Mouse (Mus musculus) intestine, embryonic 15.5 days (tissue): ENCODE results near the gene Abcf2. TPM values are rescaled to one million over a fixed set of nuclear protein-coding genes. Genes with fewer than 3 reads are reported as not detected.

Source experiments
- ATAC-seq: fragments of 200-750 bp; cut with Nextera tagmentation; 2 replicates; pipeline ENCODE4 v1.8.0; 2017; ENCODE audit warnings: moderate TSS enrichment, moderate library complexity
- H3K27ac ChIP-seq: fragments of 300-500 bp; sonication (generic); 2 replicates; pipeline ENCODE4 v1.5.1; 2015; ENCODE audit warnings: mild to moderate bottlenecking, inconsistent platforms
- H3K27me3 ChIP-seq: fragments of 300-500 bp; sonication (generic); replicated peaks from 2 replicates; pipeline ENCODE4 v1.6.1; 2015; ENCODE audit warnings: inconsistent platforms
- H3K36me3 ChIP-seq: fragments of 300-500 bp; sonication (generic); 2 replicates; pipeline ENCODE4 v1.6.1; 2015; ENCODE audit warnings: inconsistent platforms
- H3K4me1 ChIP-seq: fragments of 300-500 bp; sonication (generic); replicated peaks from 2 replicates; pipeline ENCODE4 v1.6.1; 2015; ENCODE audit warnings: inconsistent platforms
- H3K4me2 ChIP-seq: fragments of 300-500 bp; sonication (generic); replicated peaks from 2 replicates; pipeline ENCODE4 v1.6.1; 2015; ENCODE audit warnings: mild to moderate bottlenecking, inconsistent platforms
- H3K4me3 ChIP-seq: fragments of 300-500 bp; sonication (generic); replicated peaks from 2 replicates; pipeline ENCODE4 v1.5.1; 2015; ENCODE audit warnings: inconsistent platforms
- H3K9ac ChIP-seq: fragments of 300-500 bp; sonication (generic); 2 replicates; pipeline ENCODE4 v1.6.1; 2015; ENCODE audit warnings: inconsistent platforms
- H3K9me3 ChIP-seq: fragments of 300-500 bp; sonication (generic); 2 replicates; pipeline ENCODE4 v1.6.1; 2016; ENCODE audit warnings: inconsistent platforms
- WGBS: fragments of 180-500 bp; shearing (Covaris S2); methylation state at CpG from one replicate; pipeline ENCODE4 v1.1.7; 2015; 5-methylcytosine and 5-hydroxymethylcytosine counted together
- polyA plus RNA-seq: library from polyadenylated mRNA; unstranded; fragments of >200 nt; fragmentation: Nextera tagmentation; extraction: Ambion mirVana; gene quantifications from 2 replicates; pipeline ENCODE4 v1.2.1, GENCODE M21; 2015

Gene Abcf2
- polyA plus RNA-seq, 1 experiment from 2014 or later = 86.0 TPM

DNA sequence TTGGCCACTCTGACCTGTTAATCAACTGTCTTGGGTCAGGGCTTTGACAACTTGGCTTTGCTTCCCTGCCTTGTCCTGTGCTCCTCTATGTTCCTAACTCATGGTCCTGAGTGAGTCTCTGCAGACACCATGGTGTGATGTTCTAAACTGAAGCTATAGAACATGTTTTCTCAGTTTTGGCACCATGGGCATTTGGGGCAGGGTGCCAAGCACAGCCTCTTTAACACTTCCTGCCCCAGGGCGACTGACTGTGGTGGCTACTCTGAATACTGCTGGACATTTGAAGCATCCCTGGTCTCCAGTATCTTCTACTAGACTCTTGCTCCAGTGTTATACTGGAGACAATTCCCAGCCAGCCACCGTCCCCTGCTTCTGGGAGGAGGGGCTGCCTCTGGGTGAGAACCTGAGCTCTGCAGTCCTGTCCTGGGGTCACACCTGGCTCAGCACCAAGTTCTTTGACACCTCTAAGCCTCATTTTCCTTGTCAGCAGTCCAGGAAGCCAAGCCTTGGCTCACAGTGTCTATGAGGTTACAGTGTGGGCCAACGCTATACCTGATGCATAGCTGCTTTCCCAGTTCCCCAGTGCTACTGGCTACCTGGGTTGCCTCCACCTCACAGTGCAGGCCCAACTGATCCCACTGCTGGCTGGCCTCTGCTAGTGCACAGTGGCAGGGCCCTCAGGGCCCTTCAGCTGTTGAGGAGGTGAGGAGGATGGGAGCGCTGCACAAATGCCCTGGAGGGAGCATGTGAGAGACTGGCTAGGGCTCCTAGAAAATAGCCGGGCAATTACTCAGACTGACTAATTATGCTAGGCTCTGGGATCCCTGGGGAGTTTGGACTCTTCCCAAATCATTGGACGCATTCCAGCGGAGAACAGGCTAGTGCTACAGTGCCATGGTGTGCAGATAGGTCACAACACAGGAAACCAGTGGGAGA is 34.4 kb upstream of the Abcf2 start:
- Histone ChIP-seq H3K27ac (no peak overlapping the region), H3K27me3 (no peaks in the 10 kb centered on the region), H3K9me3 (no peaks in the 10 kb centered on the region), H3K4me2 (no peak overlapping the region), H3K9ac (no peak overlapping the region), H3K36me3 (no peaks in the 10 kb centered on the region), H3K4me3 (no peak overlapping the region), H3K4me1 (peaks cover under 1% of the 10 kb centered on the region; the same call in 1 of the 2 replicates)
- WGBS = 64% methylated on average over 7 of the region's 7 CpGs
- 0 out of 2 replicates have a peak, but pooled peaks have one; percentile 23 for ATAC-seq

DNA sequence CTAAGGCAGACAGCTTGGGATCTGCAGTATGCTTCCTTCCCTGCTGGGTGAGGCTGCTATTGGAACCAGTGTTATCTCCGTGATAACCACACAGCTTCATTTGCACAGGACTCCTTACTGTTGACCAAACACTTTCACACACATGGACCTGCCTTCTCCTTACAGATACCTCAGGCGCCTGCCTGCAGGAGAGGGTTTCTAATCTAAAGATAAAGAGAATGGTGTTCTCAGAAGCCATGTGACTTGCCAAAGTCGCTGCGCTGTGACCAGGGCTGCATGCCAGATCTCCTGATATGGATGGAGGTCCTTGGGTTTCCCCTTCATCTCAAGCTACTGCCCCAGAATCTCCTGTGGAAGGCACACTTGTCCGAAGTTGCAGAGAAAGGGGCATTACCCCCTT is 32.1 kb upstream of the Abcf2 start:
- Histone ChIP-seq H3K4me1 (peaks cover 17% of the 10 kb centered on the region), H3K9ac (no peak overlapping the region), H3K36me3 (no peaks in the 10 kb centered on the region), H3K4me3 (no peak overlapping the region), H3K27ac (no peak overlapping the region), H3K27me3 (no peaks in the 10 kb centered on the region), H3K9me3 (no peaks in the 10 kb centered on the region), H3K4me2 (no peak overlapping the region)
- no peak for ATAC-seq
- WGBS = 21% methylated on average over 5 of the region's 5 CpGs

DNA sequence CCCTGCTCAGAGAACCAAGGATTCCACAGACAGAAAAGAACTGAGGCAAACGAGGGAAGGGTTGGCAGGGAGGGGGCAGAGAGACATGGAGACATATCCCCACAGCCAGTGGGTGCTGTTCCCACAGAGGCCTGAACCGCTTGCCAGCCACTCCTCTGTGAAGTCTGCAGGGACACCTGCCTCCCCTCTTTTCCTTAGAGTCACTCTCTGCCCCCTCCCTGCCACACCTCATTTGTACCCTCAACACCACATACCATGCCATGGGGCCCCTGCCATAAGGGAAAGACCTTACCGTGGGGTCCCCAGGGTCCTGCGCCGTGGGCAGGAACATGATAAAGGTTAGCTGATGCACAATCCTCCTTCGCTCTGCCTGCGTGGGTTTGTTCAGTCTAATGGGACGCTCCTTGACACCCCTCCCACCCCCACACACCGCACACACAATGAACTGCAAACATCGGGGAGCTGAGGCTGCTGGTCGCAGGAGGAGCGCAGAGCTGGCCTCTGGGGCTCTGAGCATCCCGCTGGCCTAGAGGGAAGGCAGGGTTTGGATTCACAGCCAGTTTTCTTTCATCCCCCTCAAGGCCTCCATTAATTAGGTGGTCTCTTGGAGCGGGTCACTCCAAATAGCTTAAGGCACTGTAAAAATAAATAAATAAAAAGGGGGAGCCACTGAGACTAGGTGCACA is 28.9 kb upstream of the Abcf2 start:
- 0 out of 2 replicates have a peak overlapping the region, but pooled peaks have one; percentile 95 for H3K27ac ChIP-seq
- H3K9me3 ChIP-seq = no peaks in the 10 kb centered on the region
- no peaks in the 10 kb centered on the region for H3K27me3 ChIP-seq
- 37% methylated on average over 14 of the region's 14 CpGs for WGBS
- ATAC-seq = no peak
- H3K4me1 ChIP-seq = peaks cover 40% of the 10 kb centered on the region
- H3K36me3 ChIP-seq = no peaks in the 10 kb centered on the region
- H3K4me2 ChIP-seq = peak overlapping the region; percentile 87
- peak overlapping the region; percentile 89; the same call in 1 of the 2 replicates for H3K9ac ChIP-seq
- no peak overlapping the region for H3K4me3 ChIP-seq

DNA sequence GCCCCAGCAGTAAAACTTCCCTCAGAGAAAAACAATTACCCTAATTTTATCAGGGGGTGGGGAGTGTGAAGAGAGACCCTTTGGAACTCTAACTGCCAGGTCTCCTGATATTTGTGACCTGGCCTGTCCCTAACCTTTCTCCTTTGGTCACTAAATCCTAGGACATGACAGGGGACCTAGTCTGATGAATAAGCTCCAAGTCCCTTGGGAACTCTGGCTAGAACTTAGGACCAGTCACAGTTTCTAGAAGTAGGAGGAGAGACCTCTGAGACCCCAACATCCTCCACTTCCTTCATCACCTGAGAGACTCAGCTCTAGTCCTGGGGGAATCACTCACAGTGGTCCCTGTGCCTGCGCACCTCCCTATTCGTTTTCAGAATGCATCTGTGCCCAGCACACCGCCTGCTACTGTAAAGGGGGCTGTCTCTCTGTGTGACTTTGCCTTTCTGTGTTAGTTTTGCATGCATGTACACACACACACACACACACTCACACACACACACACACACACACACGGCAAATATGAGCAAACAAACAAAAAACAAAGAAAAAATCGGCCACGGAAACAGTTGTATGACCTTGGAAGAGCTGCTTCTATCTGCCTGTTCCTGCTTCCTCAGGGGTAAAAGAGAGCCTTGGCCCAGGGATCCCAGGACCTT is 28.2 kb upstream of the Abcf2 start:
- Histone ChIP-seq H3K9me3 (no peaks in the 10 kb centered on the region), H3K9ac (peak overlapping the region; percentile 89), H3K36me3 (no peaks in the 10 kb centered on the region), H3K4me1 (peaks cover 46% of the 10 kb centered on the region), H3K27ac (peak overlapping the region; percentile 95), H3K4me2 (peak overlapping the region; percentile 87), H3K4me3 (peak overlapping the region; percentile 79), H3K27me3 (no peaks in the 10 kb centered on the region; the same call in 1 of the 2 replicates)
- no peak for ATAC-seq
- 15% methylated on average over 6 of the region's 6 CpGs for WGBS

DNA sequence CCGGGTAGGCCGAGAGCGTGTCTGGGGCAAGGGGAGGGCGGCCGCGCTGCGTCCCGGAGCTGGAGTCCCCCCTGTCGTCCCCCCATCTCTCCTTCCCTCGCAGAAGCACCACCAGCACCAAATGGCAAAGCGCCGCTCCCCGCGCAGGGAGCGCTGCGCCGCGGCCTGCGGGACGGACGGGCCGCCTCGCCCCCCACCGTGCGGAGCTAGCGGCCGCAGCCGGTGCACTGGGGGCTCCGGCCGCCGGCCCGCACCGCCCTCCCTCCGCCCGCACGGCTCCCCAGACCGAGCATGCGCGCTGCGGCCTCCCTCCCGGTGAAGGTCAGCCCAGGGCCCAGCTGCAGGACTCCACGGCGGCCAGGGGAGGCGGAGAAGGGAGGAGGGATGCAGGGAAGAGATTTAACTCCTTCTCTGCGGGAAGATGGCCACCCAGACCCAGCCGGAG is 27.4 kb upstream of the Abcf2 start:
- peaks cover 49% of the 10 kb centered on the region for H3K4me1 ChIP-seq

DNA sequence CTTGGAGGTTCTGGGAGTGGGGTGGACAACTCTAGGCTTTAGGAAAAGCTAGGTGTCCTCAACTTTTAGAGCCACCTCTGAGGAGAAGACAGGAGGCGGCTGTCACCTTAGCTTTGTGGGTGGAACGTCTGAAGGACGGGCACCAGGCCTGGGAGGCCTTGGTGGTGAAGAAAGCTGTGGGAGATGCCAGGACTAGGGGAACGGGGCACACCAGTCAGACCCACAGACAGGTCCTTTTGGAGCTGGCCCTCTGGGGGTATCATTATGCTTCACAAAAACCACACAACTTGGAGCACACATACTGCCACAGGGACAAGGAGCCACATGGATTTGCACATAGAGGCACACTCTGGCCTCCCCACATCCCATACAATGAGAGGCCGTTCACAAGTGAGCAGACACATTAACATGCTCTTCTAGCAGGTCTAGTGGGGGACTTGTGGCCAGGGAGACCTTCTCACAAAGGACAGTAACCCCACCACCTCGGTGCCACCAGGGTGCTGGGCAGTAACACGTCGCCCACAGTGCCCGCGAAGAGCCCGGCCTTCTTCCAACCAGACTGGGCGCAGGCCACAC is 26.9 kb upstream of the Abcf2 start:
- Histone ChIP-seq H3K4me3 (peak overlapping the region; percentile 79), H3K9me3 (no peaks in the 10 kb centered on the region), H3K4me2 (peak overlapping the region; percentile 87), H3K9ac (peak overlapping the region; percentile 89), H3K27ac (peak overlapping the region; percentile 95), H3K4me1 (peaks cover 51% of the 10 kb centered on the region), H3K27me3 (peaks cover 4% of the 10 kb centered on the region; the same call in 1 of the 2 replicates), H3K36me3 (no peaks in the 10 kb centered on the region)
- 23% methylated on average over 12 of the region's 12 CpGs for WGBS
- ATAC-seq = 0 out of 2 replicates have a peak, but pooled peaks have one; percentile 0

More for the DNA sequence above, 27.4 kb upstream of the Abcf2 start:
- H3K27ac ChIP-seq = peak overlapping the region; percentile 95
- no peaks in the 10 kb centered on the region; the same call in 1 of the 2 replicates for H3K27me3 ChIP-seq
- WGBS = under 1% methylated on average over 46 of the region's 46 CpGs
- H3K9me3 ChIP-seq = no peaks in the 10 kb centered on the region
- peak overlapping the region; percentile 87 for H3K4me2 ChIP-seq
- no peaks in the 10 kb centered on the region for H3K36me3 ChIP-seq
- peak; percentile 79 for ATAC-seq
- H3K9ac ChIP-seq = peak overlapping the region; percentile 89
- peak overlapping the region; percentile 79 for H3K4me3 ChIP-seq

DNA sequence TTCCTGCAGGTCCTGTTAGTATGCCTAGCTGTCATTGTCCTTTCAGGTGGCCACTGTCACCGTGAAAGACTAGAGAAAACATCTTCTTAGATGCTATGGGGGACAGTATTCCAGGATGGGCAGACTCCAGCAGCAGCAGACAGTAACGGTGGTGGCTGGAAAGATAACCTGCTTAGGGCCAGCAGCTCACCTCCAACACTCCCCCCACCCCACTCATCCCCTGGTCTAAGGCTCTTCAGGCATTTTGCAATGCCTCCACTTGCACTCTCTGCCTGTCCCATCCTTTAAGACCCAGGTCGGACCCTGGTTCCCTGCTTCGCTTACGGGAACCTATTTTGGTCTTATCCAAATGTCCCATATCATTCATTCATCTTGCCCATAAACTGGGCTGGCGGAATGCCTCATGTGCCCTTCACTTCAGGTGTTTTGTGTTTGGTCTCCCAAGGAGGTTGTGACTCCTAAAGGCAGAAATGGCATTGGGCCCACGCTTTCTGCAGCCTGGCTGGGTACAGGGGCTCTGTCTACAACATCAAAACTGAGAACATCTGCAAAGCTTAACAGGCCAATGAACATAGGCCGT is 26.3 kb upstream of the Abcf2 start:
- ATAC-seq = no peak
- 64% methylated on average over 8 of the region's 8 CpGs for WGBS
- Histone ChIP-seq H3K9me3 (no peaks in the 10 kb centered on the region), H3K36me3 (no peaks in the 10 kb centered on the region), H3K4me1 (peaks cover 56% of the 10 kb centered on the region), H3K4me2 (peak overlapping the region; percentile 87), H3K9ac (peak overlapping the region; percentile 23; the same call in 1 of the 2 replicates), H3K27ac (peak overlapping the region; percentile 99), H3K4me3 (peak overlapping the region; percentile 64; the same call in 1 of the 2 replicates), H3K27me3 (peaks cover 6% of the 10 kb centered on the region; the same call in 1 of the 2 replicates)

DNA sequence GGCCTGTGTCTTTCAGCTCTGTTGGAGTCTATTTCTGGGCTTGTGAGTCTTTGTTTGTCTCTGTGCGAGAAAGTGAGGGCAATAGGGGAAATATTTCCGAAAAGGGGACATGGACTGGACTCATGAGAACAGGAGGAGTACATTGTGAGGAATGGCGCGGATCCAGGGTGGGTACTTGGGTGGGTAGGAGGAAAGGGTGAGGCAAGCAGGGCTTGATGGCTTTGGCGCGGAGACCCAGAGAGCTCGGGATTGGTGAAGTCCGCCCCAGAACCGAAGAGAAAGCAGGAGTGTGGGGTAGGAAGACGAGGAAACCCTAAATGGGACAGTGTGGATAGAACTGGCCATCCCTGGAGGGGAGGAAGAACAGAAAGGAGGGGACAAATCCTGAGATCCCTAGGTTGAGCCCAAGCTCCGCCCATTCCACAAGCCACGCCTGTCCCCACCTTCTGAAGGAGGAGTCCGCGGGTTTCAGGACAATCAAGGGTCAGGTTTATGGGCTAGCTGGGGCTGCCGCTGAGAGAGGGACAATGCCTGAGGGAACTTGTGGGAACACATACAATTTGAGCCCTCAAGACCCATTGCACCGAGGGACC is 25.6 kb upstream of the Abcf2 start:
- peaks cover 63% of the 10 kb centered on the region for H3K4me1 ChIP-seq
- peak; percentile 76 for ATAC-seq
- H3K4me2 ChIP-seq = peak overlapping the region; percentile 87
- no peaks in the 10 kb centered on the region for H3K9me3 ChIP-seq
- H3K36me3 ChIP-seq = no peaks in the 10 kb centered on the region
- WGBS = 3% methylated on average over 16 of the region's 16 CpGs
- H3K4me3 ChIP-seq = peak overlapping the region; percentile 64
- peaks cover 6% of the 10 kb centered on the region; the same call in 1 of the 2 replicates for H3K27me3 ChIP-seq
- peak overlapping the region; percentile 85 for H3K9ac ChIP-seq
- H3K27ac ChIP-seq = peak overlapping the region; percentile 99

DNA sequence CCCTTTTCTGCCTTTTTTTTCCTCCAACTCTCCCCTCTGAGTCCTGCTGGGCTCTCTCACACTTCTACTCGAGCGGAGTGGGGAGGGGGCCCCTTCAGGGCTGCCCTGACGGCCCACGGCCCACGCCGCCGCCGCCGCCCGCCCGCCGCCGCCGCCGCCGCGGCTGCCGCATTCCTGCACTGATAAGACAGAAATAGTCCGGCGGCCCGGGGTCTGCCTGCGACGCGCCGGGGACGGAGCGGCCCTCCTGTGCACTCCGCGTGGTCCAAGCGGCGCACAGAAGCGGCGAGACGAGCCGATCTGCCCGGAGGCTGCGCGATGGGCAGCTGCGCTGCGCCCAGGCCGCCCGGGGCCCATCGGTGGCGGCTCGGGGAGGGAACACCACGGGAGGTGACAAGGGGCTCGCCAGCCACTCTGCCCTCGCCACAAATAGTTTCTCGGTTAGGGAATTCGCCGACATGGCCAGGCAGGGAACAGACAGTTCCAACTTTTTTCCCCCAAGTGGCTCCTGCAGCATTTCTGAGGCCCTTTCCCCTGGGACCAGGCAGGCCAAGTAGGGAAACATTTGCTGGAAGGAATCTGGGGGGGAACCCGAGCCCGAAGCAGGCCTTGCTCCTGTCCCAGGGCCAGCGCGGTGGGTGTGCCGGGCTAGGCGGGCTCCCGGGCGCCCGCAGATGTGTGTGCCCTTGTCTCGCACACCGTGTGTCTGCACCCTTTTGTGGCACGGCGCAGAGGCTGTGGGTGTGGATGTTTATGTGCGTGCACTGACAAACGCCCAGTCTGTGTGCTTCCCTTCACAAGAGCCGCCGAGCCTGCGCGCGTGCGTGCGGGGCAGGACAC is 24.9 kb upstream of the Abcf2 start:
- Histone ChIP-seq H3K36me3 (no peaks in the 10 kb centered on the region), H3K27me3 (peaks cover 6% of the 10 kb centered on the region; the same call in 1 of the 2 replicates), H3K9ac (peak overlapping the region; percentile 85), H3K4me2 (peak overlapping the region; percentile 87), H3K4me1 (peaks cover 65% of the 10 kb centered on the region), H3K27ac (peak overlapping the region; percentile 99), H3K4me3 (peak overlapping the region; percentile 64), H3K9me3 (no peaks in the 10 kb centered on the region)
- WGBS = under 1% methylated on average over 73 of the region's 73 CpGs
- peak; percentile 55 for ATAC-seq

DNA sequence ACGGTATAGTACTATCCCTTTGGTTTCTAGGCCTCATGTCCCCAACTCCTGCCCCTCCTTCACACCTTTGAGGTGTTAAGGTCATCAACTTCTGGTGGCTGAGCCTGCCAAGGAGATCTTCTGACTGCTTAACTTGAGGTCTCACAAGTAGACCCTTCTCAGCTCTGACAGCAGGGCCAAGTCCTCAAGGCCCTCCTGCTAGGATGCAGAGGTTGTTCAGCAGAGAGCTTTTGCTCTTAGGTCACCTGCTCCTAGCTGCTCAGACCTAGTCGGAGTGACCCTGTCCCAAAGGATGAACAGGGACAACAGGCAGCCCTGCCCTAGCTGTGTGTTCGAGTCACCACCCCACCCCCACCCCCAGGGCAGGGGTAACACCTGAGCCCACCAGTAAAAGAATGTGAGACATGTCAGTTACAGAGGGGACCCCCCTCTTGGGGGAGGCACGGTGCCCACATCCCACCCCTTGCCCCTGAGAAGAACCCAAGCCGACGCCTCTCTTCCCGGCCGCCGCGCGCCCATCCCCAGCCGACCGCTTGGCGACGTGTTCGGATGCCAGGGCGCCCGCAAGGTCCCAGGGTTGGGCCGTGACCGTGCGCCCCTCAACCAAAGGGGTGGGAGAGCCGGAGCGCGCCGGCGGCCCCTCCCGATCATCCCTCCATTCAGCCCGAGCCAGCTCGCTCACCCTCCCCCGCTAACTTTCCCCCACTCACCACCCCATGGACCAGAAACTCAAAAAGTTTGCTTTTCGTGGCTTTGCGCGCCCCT is 24.0 kb upstream of the Abcf2 start:
- Histone ChIP-seq H3K9me3 (no peaks in the 10 kb centered on the region), H3K4me3 (peak overlapping the region; percentile 64), H3K4me1 (peaks cover 68% of the 10 kb centered on the region), H3K27ac (peak overlapping the region; percentile 99), H3K9ac (peak overlapping the region; percentile 85), H3K27me3 (peaks cover 6% of the 10 kb centered on the region; the same call in 1 of the 2 replicates), H3K36me3 (no peaks in the 10 kb centered on the region), H3K4me2 (peak overlapping the region; percentile 87)
- 1% methylated on average over 33 of the region's 33 CpGs for WGBS
- no peak for ATAC-seq
